Mouse (Mus musculus) cerebellum, adult 2 months (tissue): Measurements from ENCODE around the gene Med27.

Source experiments
- CTCF ChIP-seq: fragments of 200-500 bp; IDR thresholded peaks from 2 replicates; pipeline ENCODE4 v1.5.1; 2011; ENCODE audit warnings: low read depth, mild to moderate bottlenecking, control low read depth, low read length, moderate library complexity, borderline replicate concordance; ENCODE audit not compliant: insufficient read depth
- POLR2A ChIP-seq: fragments of 200-500 bp; IDR thresholded peaks from 2 replicates; pipeline ENCODE4 v1.6.1; 2011; ENCODE audit warnings: low read length, control low read depth, borderline replicate concordance; ENCODE audit not compliant: insufficient read depth

GRCm38 (mm10) chr2:29318596-29318995 is 28.0 kb upstream of the Med27 start:
- no peak for TF ChIP-seq CTCF
- no peak for TF ChIP-seq POLR2A
